Mouse (Mus musculus) mature B cell (primary cell): ENCODE data around the gene Rgcc.

ENCODE experiments used
- in situ Hi-C: fragments of 300-500 bp; cut with MboI; formaldehyde crosslinking; loops from 2 replicates; pipeline ENCODE4 v1.14.3; 2019

Rgcc gene

GRCm38 (mm10) chr14:79303150-79303549 is 1.7 kb upstream of the Rgcc start:
- in situ Hi-C loops: loop anchor here (25.0 kb wide), 1 partner anchor 166 kb away; no protein-coding TSS in a partner anchor

GRCm38 (mm10) chr14:79300641-79301350 is 649 bp downstream of the Rgcc start:
- in situ Hi-C loops: loop anchor here (25.0 kb wide), 1 partner anchor 163 kb away; no protein-coding TSS in a partner anchor

- in situ Hi-C loops: loop anchor here (25.0 kb wide), 1 partner anchor 162 kb away; no protein-coding TSS in a partner anchor
Observed at GRCm38 (mm10) chr14:79299796-79300195, 1.6 kb downstream of the Rgcc start.

- in situ Hi-C loops: no loop called here
Observed at GRCm38 (mm10) chr14:79299230-79299629, 2.2 kb downstream of the Rgcc start.

GRCm38 (mm10) chr14:79298314-79298992 is 3.0 kb downstream of the Rgcc start:
- in situ Hi-C loops: no loop called here

GRCm38 (mm10) chr14:79296836-79297235 is 4.6 kb downstream of the Rgcc start:
- in situ Hi-C loops: no loop called here

GRCm38 (mm10) chr14:79296201-79296600 is 5.2 kb downstream of the Rgcc start:
- in situ Hi-C loops: no loop called here

- in situ Hi-C loops: no loop called here
Observed at GRCm38 (mm10) chr14:79295579-79295978, 5.9 kb downstream of the Rgcc start.

GRCm38 (mm10) chr14:79294950-79295349 is 6.5 kb downstream of the Rgcc start:
- in situ Hi-C loops: no loop called here

GRCm38 (mm10) chr14:79294051-79294814 is 7.2 kb downstream of the Rgcc start:
- in situ Hi-C loops: no loop called here

GRCm38 (mm10) chr14:79293119-79293780 is 8.2 kb downstream of the Rgcc start:
- in situ Hi-C loops: no loop called here

GRCm38 (mm10) chr14:79291629-79292028 is 9.8 kb downstream of the Rgcc start:
- in situ Hi-C loops: no loop called here

- in situ Hi-C loops: no loop called here
Observed at GRCm38 (mm10) chr14:79290683-79291425, 10.6 kb downstream of the Rgcc start.

- in situ Hi-C loops: no loop called here
Observed at GRCm38 (mm10) chr14:79289909-79290308, 11.5 kb downstream of the Rgcc start.

- in situ Hi-C loops: no loop called here
Observed at GRCm38 (mm10) chr14:79288280-79288679, 13.2 kb downstream of the Rgcc start.

GRCm38 (mm10) chr14:79287251-79287863 is 14.1 kb downstream of the Rgcc start:
- in situ Hi-C loops: no loop called here

GRCm38 (mm10) chr14:79285549-79285948 is 15.9 kb downstream of the Rgcc start:
- in situ Hi-C loops: no loop called here

GRCm38 (mm10) chr14:79284616-79285015 is 16.8 kb downstream of the Rgcc start:
- in situ Hi-C loops: no loop called here

GRCm38 (mm10) chr14:79283952-79284351 is 17.5 kb downstream of the Rgcc start:
- in situ Hi-C loops: no loop called here

- in situ Hi-C loops: no loop called here
Observed at GRCm38 (mm10) chr14:79281894-79282553, 19.4 kb downstream of the Rgcc start.
